Mouse (Mus musculus): Measurements from ENCODE around the gene Diaph2. TPM values are rescaled to one million over a fixed set of nuclear protein-coding genes. Genes with fewer than 3 reads are reported as not detected.
"Not testable (repeated sequence)": the region's sequence is repeated elsewhere in the genome, so short reads cannot be mapped to it uniquely, and the experiment has no call there.

The Diaph2 gene
- polyA plus RNA-seq, 1 experiment from 2014 or later, result 4.3 TPM

- ATAC-seq (replicated peaks; ENCODE audit: insufficient number of reproducible peaks, low FRiP score, low TSS enrichment), result no peak
- Histone ChIP-seq H3K9ac (ENCODE audit: low read depth, low read length) (no peak overlapping the region), H3K27me3 (ENCODE audit: control insufficient read depth, insufficient read depth, low read length) (no peaks in the 10 kb centered on the region), H3K4me1 (ENCODE audit: control insufficient read depth, insufficient read depth, low read length) (no peaks in the 10 kb centered on the region), H3K27ac (ENCODE audit: low read depth, low read length) (no peak overlapping the region), H3K9me3 (replicated peaks; ENCODE audit: control insufficient read depth, low read length) (no peaks in the 10 kb centered on the region), H3K36me3 (ENCODE audit: control insufficient read depth, insufficient read depth, low read length) (no peaks in the 10 kb centered on the region), H3K4me3 (ENCODE audit: low read depth, low read length) (no peak overlapping the region), H3K4me2 (no peak overlapping the region)
- WGBS (ENCODE audit: insufficient replicate concordance), result 67% methylated on average over 1 of the region's 1 CpGs
Observed at GRCm38 (mm10) chrX:129776761-129777160, 27.2 kb downstream of the Diaph2 start.

- 66% methylated on average over 4 of the region's 4 CpGs for WGBS (ENCODE audit: insufficient replicate concordance)
- no peak overlapping the region for H3K4me2 ChIP-seq
- H3K4me3 ChIP-seq (ENCODE audit: low read depth, low read length), result no peak overlapping the region
- H3K9me3 ChIP-seq (replicated peaks; ENCODE audit: control insufficient read depth, low read length), result no peaks in the 10 kb centered on the region
- H3K36me3 ChIP-seq (ENCODE audit: control insufficient read depth, insufficient read depth, low read length), result no peaks in the 10 kb centered on the region
- no peak overlapping the region for H3K9ac ChIP-seq (ENCODE audit: low read depth, low read length)
- no peaks in the 10 kb centered on the region for H3K27me3 ChIP-seq (ENCODE audit: control insufficient read depth, insufficient read depth, low read length)
- H3K4me1 ChIP-seq (ENCODE audit: control insufficient read depth, insufficient read depth, low read length), result no peaks in the 10 kb centered on the region
- H3K27ac ChIP-seq (ENCODE audit: low read depth, low read length), result no peak overlapping the region
- no peak for ATAC-seq (replicated peaks; ENCODE audit: insufficient number of reproducible peaks, low FRiP score, low TSS enrichment)
Observed at GRCm38 (mm10) chrX:129777404-129777962, 27.9 kb downstream of the Diaph2 start.

GRCm38 (mm10) chrX:129781844-129782243, 32.3 kb downstream of the Diaph2 start:
- no peaks in the 10 kb centered on the region for H3K4me1 ChIP-seq (ENCODE audit: control insufficient read depth, insufficient read depth, low read length)
- WGBS (ENCODE audit: insufficient replicate concordance), result 77% methylated on average over 2 of the region's 2 CpGs
- H3K9ac ChIP-seq (ENCODE audit: low read depth, low read length), result no peak overlapping the region
- H3K27me3 ChIP-seq (ENCODE audit: control insufficient read depth, insufficient read depth, low read length), result no peaks in the 10 kb centered on the region
- no peaks in the 10 kb centered on the region for H3K36me3 ChIP-seq (ENCODE audit: control insufficient read depth, insufficient read depth, low read length)
- no peak overlapping the region for H3K4me3 ChIP-seq (ENCODE audit: low read depth, low read length)
- ATAC-seq (replicated peaks; ENCODE audit: insufficient number of reproducible peaks, low FRiP score, low TSS enrichment), result no peak
- H3K4me2 ChIP-seq, result no peak overlapping the region
- no peak overlapping the region for H3K27ac ChIP-seq (ENCODE audit: low read depth, low read length)
- no peaks in the 10 kb centered on the region for H3K9me3 ChIP-seq (replicated peaks; ENCODE audit: control insufficient read depth, low read length)

- no peak overlapping the region for H3K27ac ChIP-seq (ENCODE audit: low read depth, low read length)
- H3K27me3 ChIP-seq (ENCODE audit: control insufficient read depth, insufficient read depth, low read length), result no peaks in the 10 kb centered on the region
- no peaks in the 10 kb centered on the region for H3K36me3 ChIP-seq (ENCODE audit: control insufficient read depth, insufficient read depth, low read length)
- no peak for ATAC-seq (replicated peaks; ENCODE audit: insufficient number of reproducible peaks, low FRiP score, low TSS enrichment)
- WGBS (ENCODE audit: insufficient replicate concordance), result 78% methylated on average over 5 of the region's 5 CpGs
- no peak overlapping the region for H3K4me3 ChIP-seq (ENCODE audit: low read depth, low read length)
- no peak overlapping the region for H3K9ac ChIP-seq (ENCODE audit: low read depth, low read length)
- H3K4me1 ChIP-seq (ENCODE audit: control insufficient read depth, insufficient read depth, low read length), result no peaks in the 10 kb centered on the region
- H3K9me3 ChIP-seq (replicated peaks; ENCODE audit: control insufficient read depth, low read length), result no peaks in the 10 kb centered on the region
- H3K4me2 ChIP-seq, result no peak overlapping the region
Observed at GRCm38 (mm10) chrX:129784062-129784461, 34.5 kb downstream of the Diaph2 start.

GRCm38 (mm10) chrX:129799920-129800319, 50.4 kb downstream of the Diaph2 start:
- not testable (repeated sequence) for H3K27ac ChIP-seq (ENCODE audit: low read depth, low read length); H3K4me3 ChIP-seq (ENCODE audit: low read depth, low read length); H3K9ac ChIP-seq (ENCODE audit: low read depth, low read length); H3K27me3 ChIP-seq (ENCODE audit: control insufficient read depth, insufficient read depth, low read length); H3K4me1 ChIP-seq (ENCODE audit: control insufficient read depth, insufficient read depth, low read length); H3K9me3 ChIP-seq (replicated peaks; ENCODE audit: control insufficient read depth, low read length); ATAC-seq (replicated peaks; ENCODE audit: insufficient number of reproducible peaks, low FRiP score, low TSS enrichment); H3K36me3 ChIP-seq (ENCODE audit: control insufficient read depth, insufficient read depth, low read length); H3K4me2 ChIP-seq
- WGBS (ENCODE audit: insufficient replicate concordance), result 55% methylated on average over 2 of the region's 2 CpGs

GRCm38 (mm10) chrX:129831903-129832302, 82.4 kb downstream of the Diaph2 start:
- no peak overlapping the region for H3K27ac ChIP-seq (ENCODE audit: low read depth, low read length)
- no peaks in the 10 kb centered on the region for H3K4me1 ChIP-seq (ENCODE audit: control insufficient read depth, insufficient read depth, low read length)
- H3K4me2 ChIP-seq, result no peak overlapping the region
- no peak for ATAC-seq (replicated peaks; ENCODE audit: insufficient number of reproducible peaks, low FRiP score, low TSS enrichment)
- H3K9me3 ChIP-seq (replicated peaks; ENCODE audit: control insufficient read depth, low read length), result no peaks in the 10 kb centered on the region
- no peak overlapping the region for H3K9ac ChIP-seq (ENCODE audit: low read depth, low read length)
- no peaks in the 10 kb centered on the region for H3K36me3 ChIP-seq (ENCODE audit: control insufficient read depth, insufficient read depth, low read length)
- H3K4me3 ChIP-seq (ENCODE audit: low read depth, low read length), result no peak overlapping the region
- WGBS (ENCODE audit: insufficient replicate concordance), result 64% methylated on average over 2 of the region's 2 CpGs
- H3K27me3 ChIP-seq (ENCODE audit: control insufficient read depth, insufficient read depth, low read length), result no peaks in the 10 kb centered on the region

- no peak overlapping the region for H3K9ac ChIP-seq (ENCODE audit: low read depth, low read length)
- H3K4me1 ChIP-seq (ENCODE audit: control insufficient read depth, insufficient read depth, low read length), result no peaks in the 10 kb centered on the region
- H3K27ac ChIP-seq (ENCODE audit: low read depth, low read length), result no peak overlapping the region
- H3K4me2 ChIP-seq, result no peak overlapping the region
- H3K36me3 ChIP-seq (ENCODE audit: control insufficient read depth, insufficient read depth, low read length), result no peaks in the 10 kb centered on the region
- no peak overlapping the region for H3K4me3 ChIP-seq (ENCODE audit: low read depth, low read length)
- no peak for ATAC-seq (replicated peaks; ENCODE audit: insufficient number of reproducible peaks, low FRiP score, low TSS enrichment)
- no peaks in the 10 kb centered on the region for H3K27me3 ChIP-seq (ENCODE audit: control insufficient read depth, insufficient read depth, low read length)
- no peaks in the 10 kb centered on the region for H3K9me3 ChIP-seq (replicated peaks; ENCODE audit: control insufficient read depth, low read length)
Observed at GRCm38 (mm10) chrX:129833887-129834286, 84.3 kb downstream of the Diaph2 start.

GRCm38 (mm10) chrX:129884465-129884864, 134.9 kb downstream of the Diaph2 start:
- WGBS (ENCODE audit: insufficient replicate concordance), result 13% methylated on average over 3 of the region's 3 CpGs
- Histone ChIP-seq H3K4me3 (ENCODE audit: low read depth, low read length) (no peak overlapping the region), H3K9ac (ENCODE audit: low read depth, low read length) (no peak overlapping the region), H3K27me3 (ENCODE audit: control insufficient read depth, insufficient read depth, low read length) (no peaks in the 10 kb centered on the region), H3K27ac (ENCODE audit: low read depth, low read length) (no peak overlapping the region), H3K4me2 (no peak overlapping the region), H3K9me3 (replicated peaks; ENCODE audit: control insufficient read depth, low read length) (no peaks in the 10 kb centered on the region), H3K36me3 (ENCODE audit: control insufficient read depth, insufficient read depth, low read length) (no peaks in the 10 kb centered on the region), H3K4me1 (ENCODE audit: control insufficient read depth, insufficient read depth, low read length) (no peaks in the 10 kb centered on the region)
- no peak for ATAC-seq (replicated peaks; ENCODE audit: insufficient number of reproducible peaks, low FRiP score, low TSS enrichment)

GRCm38 (mm10) chrX:129925806-129926205, 176.3 kb downstream of the Diaph2 start:
- no peak for ATAC-seq (replicated peaks; ENCODE audit: insufficient number of reproducible peaks, low FRiP score, low TSS enrichment)
- Histone ChIP-seq H3K27me3 (ENCODE audit: control insufficient read depth, insufficient read depth, low read length) (no peaks in the 10 kb centered on the region), H3K27ac (ENCODE audit: low read depth, low read length) (no peak overlapping the region), H3K4me3 (ENCODE audit: low read depth, low read length) (no peak overlapping the region), H3K9ac (ENCODE audit: low read depth, low read length) (no peak overlapping the region), H3K9me3 (replicated peaks; ENCODE audit: control insufficient read depth, low read length) (no peaks in the 10 kb centered on the region), H3K4me1 (ENCODE audit: control insufficient read depth, insufficient read depth, low read length) (no peaks in the 10 kb centered on the region), H3K4me2 (no peak overlapping the region), H3K36me3 (ENCODE audit: control insufficient read depth, insufficient read depth, low read length) (no peaks in the 10 kb centered on the region)
- WGBS (ENCODE audit: insufficient replicate concordance), result 69% methylated on average over 2 of the region's 2 CpGs

All from heart, embryonic 11.5 days (tissue).